Mouse (Mus musculus) heart, adult 2 months (tissue): ENCODE data around the gene St6galnac5.

Experiments
- CTCF ChIP-seq: fragments of 200-600 bp; IDR thresholded peaks from 2 replicates; pipeline ENCODE4 v1.8.1; 2022; ENCODE audit warnings: antibody characterized with exemption, mild to moderate bottlenecking, moderate library complexity
- EP300 ChIP-seq: fragments of 200-500 bp; IDR thresholded peaks from 2 replicates; pipeline ENCODE4 v1.6.1; 2011; ENCODE audit warnings: low read depth, low read length, control low read depth; ENCODE audit not compliant: insufficient read depth
- POLR2A ChIP-seq: fragments of 200-500 bp; IDR thresholded peaks from 2 replicates; pipeline ENCODE4 v1.6.1; 2011; ENCODE audit warnings: mild to moderate bottlenecking, low read depth, low read length, control low read depth; ENCODE audit not compliant: insufficient read depth

DNA sequence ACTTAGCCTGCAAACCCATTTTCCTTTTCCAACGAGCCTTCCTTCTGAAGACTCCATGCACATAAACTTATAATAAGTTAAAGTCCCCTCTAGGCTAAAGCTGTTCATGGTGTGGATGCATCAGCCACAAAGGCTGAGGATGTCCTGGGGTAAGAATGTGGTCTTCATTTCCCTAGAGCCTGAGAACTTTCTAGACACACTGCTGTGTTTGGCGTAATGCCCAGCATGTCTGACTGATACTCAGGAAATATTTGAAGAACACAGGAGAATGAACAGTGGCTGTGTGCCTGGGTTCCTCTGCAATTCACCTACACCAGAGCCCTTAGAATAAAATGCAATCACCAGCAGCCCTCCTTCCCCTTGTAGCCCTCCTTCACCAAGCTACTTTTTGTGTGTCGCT is 150.7 kb downstream of the St6galnac5 start:
- TF ChIP-seq CTCF (no peak), EP300 (no peak), POLR2A (no peak)
